Mouse (Mus musculus) CH12.LX (cell line): Measurements from ENCODE around the gene Actb. TPM values are rescaled to one million over a fixed set of nuclear protein-coding genes. Genes with fewer than 3 reads are reported as not detected.
A peak's percentile ranks its signal among the peaks of the same experiment; 100 is the strongest.

Source experiments
- DNase-seq: peaks from one replicate; pipeline ENCODE4 v3.0.0-alpha.2; 2013; ENCODE audit errors: extremely low read depth
- H3K27ac ChIP-seq: 2 replicates; pipeline ENCODE4 v1.5.1; 2012; ENCODE audit warnings: low read depth, mild to moderate bottlenecking, control low read depth, moderate library complexity; ENCODE audit not compliant: insufficient read depth
- H3K27me3 ChIP-seq: replicated peaks from 2 replicates; pipeline ENCODE3; 2012; ENCODE audit warnings: inconsistent platforms
- H3K36me3 ChIP-seq, 2 experiments: replicated peaks in 1 of 2; 2 replicates each; pipeline versions ENCODE3 to v1.6.1; 2012; ENCODE audit warnings: inconsistent platforms in 1 of 2, low read length in 1 of 2, mild to moderate bottlenecking in 1 of 2, mixed read lengths in 1 of 2, moderate library complexity in 1 of 2; ENCODE audit not compliant: control insufficient read depth in 1 of 2, insufficient read depth in 1 of 2
- H3K4me1 ChIP-seq, 2 experiments: 2 replicates each; pipeline ENCODE4 v1.6.1; 2012; ENCODE audit warnings: inconsistent platforms in 1 of 2, moderate library complexity in 1 of 2; ENCODE audit not compliant: insufficient read depth in 2 of 2, control insufficient read depth in 1 of 2
- H3K4me2 ChIP-seq: 2 replicates; pipeline ENCODE4 v1.6.1; 2012; ENCODE audit warnings: low read depth, mild to moderate bottlenecking, control low read depth; ENCODE audit not compliant: poor library complexity, insufficient read depth, severe bottlenecking
- H3K4me3 ChIP-seq, 3 experiments: fragments of 150-350 bp in 1 of 3; sonication (generic) in 1 of 3; replicated peaks in 1 of 3; 2 replicates each; pipeline versions ENCODE3 to v1.5.1; 2011 to 2012; ENCODE audit warnings: low read depth in 2 of 3, low read length in 2 of 3, mild to moderate bottlenecking in 2 of 3, moderate library complexity in 2 of 3, control low read depth in 1 of 3, improper control_type of control experiment in 1 of 3, inconsistent platforms in 1 of 3, mixed read lengths in 1 of 3; ENCODE audit not compliant: poor library complexity in 1 of 3
- H3K79me2 ChIP-seq: replicated peaks from 2 replicates; pipeline ENCODE4 v1.6.1; 2012; ENCODE audit warnings: mild to moderate bottlenecking, moderate library complexity; ENCODE audit not compliant: control insufficient read depth, poor library complexity, insufficient read depth, severe bottlenecking; ENCODE audit errors: extremely low read depth
- H3K9ac ChIP-seq: 2 replicates; pipeline ENCODE4 v1.6.1; 2012; ENCODE audit warnings: low read depth, mild to moderate bottlenecking, control low read depth, moderate library complexity; ENCODE audit not compliant: insufficient read depth
- H3K9me3 ChIP-seq: replicated peaks from 2 replicates; pipeline ENCODE3; 2012; ENCODE audit warnings: low read length, inconsistent platforms, mixed read lengths
- CHD1 ChIP-seq: IDR thresholded peaks from 2 replicates; pipeline ENCODE4 v1.6.1; 2012; ENCODE audit warnings: low read depth, low read length, improper control_type of control experiment, inconsistent platforms
- CHD2 ChIP-seq: IDR thresholded peaks from 2 replicates; pipeline ENCODE4 v1.6.1; 2011; ENCODE audit warnings: low read length, improper control_type of control experiment
- ELF1 ChIP-seq: IDR thresholded peaks from 2 replicates; pipeline ENCODE4 v1.6.1; 2014; ENCODE audit warnings: low read depth, mild to moderate bottlenecking, inconsistent platforms, low read length, improper control_type of control experiment
- ETS1 ChIP-seq: conservative IDR thresholded peaks from 2 replicates; pipeline ENCODE4 v1.6.1; 2012; ENCODE audit warnings: low read depth, mild to moderate bottlenecking, inconsistent platforms, low read length, improper control_type of control experiment, moderate library complexity
- IRF4 ChIP-seq: IDR thresholded peaks from 2 replicates; pipeline ENCODE4 v1.6.1; 2014; ENCODE audit warnings: low read depth, mild to moderate bottlenecking, inconsistent platforms, low read length, improper control_type of control experiment
- JUN ChIP-seq: IDR thresholded peaks from 2 replicates; pipeline ENCODE4 v1.6.1; 2011; ENCODE audit warnings: low read depth, mild to moderate bottlenecking, low read length, improper control_type of control experiment, moderate library complexity; ENCODE audit not compliant: insufficient read depth
- MAFK ChIP-seq: IDR thresholded peaks from 2 replicates; pipeline ENCODE4 v1.6.1; 2011; ENCODE audit warnings: low read length, improper control_type of control experiment; ENCODE audit not compliant: insufficient replicate concordance
- MAX ChIP-seq: IDR thresholded peaks from 2 replicates; pipeline ENCODE4 v1.6.1; 2011; ENCODE audit warnings: low read length, improper control_type of control experiment
- MAZ ChIP-seq: IDR thresholded peaks from 2 replicates; pipeline ENCODE4 v1.6.1; 2012; ENCODE audit warnings: low read depth, mild to moderate bottlenecking, inconsistent platforms, low read length, improper control_type of control experiment, moderate library complexity
- MEF2A ChIP-seq: IDR thresholded peaks from 2 replicates; pipeline ENCODE4 v1.6.1; 2014; ENCODE audit warnings: low read depth, mild to moderate bottlenecking, inconsistent platforms, low read length, improper control_type of control experiment, borderline replicate concordance
- NELFE ChIP-seq: IDR thresholded peaks from 2 replicates; pipeline ENCODE4 v1.6.1; 2011; ENCODE audit warnings: low read depth, low read length, improper control_type of control experiment
- PAX5 ChIP-seq: IDR thresholded peaks from 2 replicates; pipeline ENCODE4 v1.6.1; 2012; ENCODE audit warnings: low read length, inconsistent platforms, mixed read lengths
- POLR2A ChIP-seq: IDR thresholded peaks from 2 replicates; pipeline ENCODE4 v1.6.1; 2011; ENCODE audit warnings: low read depth, mild to moderate bottlenecking, improper control_type of control experiment, low read length
- RCOR1 ChIP-seq: conservative IDR thresholded peaks from 2 replicates; pipeline ENCODE4 v1.6.1; 2012; ENCODE audit warnings: low read depth, mild to moderate bottlenecking, inconsistent platforms, low read length, improper control_type of control experiment
- SMC3 ChIP-seq: IDR thresholded peaks from 2 replicates; pipeline ENCODE4 v1.6.1; 2011; ENCODE audit warnings: low read depth, low read length, improper control_type of control experiment
- UBTF ChIP-seq: IDR thresholded peaks from 2 replicates; pipeline ENCODE4 v1.6.1; 2012; ENCODE audit warnings: low read depth, mild to moderate bottlenecking, inconsistent platforms, low read length, improper control_type of control experiment, moderate library complexity
- USF2 ChIP-seq: conservative IDR thresholded peaks from 2 replicates; pipeline ENCODE4 v1.6.1; 2011; ENCODE audit warnings: low read depth, low read length, improper control_type of control experiment
- ZC3H11A ChIP-seq: IDR thresholded peaks from 2 replicates; pipeline ENCODE4 v1.6.1; 2012; ENCODE audit warnings: low read depth, mild to moderate bottlenecking, inconsistent platforms, low read length, improper control_type of control experiment
- ZNF384 ChIP-seq: IDR thresholded peaks from 2 replicates; pipeline ENCODE4 v1.6.1; 2012; ENCODE audit warnings: low read depth, low read length, improper control_type of control experiment, inconsistent platforms
- dilution Hi-C: fragments of 300-500 bp; cut with MboI; formaldehyde crosslinking; loops from 2 replicates; pipeline ENCODE4 v1.14.3; 2020; ENCODE audit warnings: low sequenced_read_pairs; ENCODE audit not compliant: extremely low pct_unique_long_range_greater_than_20kb, extremely low pct_ligation_motif_present
- in situ Hi-C: fragments of 300-500 bp; cut with MboI; formaldehyde crosslinking; loops from 3 replicates; pipeline ENCODE4 v1.14.3; 2019; ENCODE audit warnings: low sequenced_read_pairs, low pct_ligation_motif_present, low pct_unique_long_range_greater_than_20kb, mixed read lengths
- polyA plus RNA-seq: library from polyadenylated mRNA; unstranded; fragments of >175 nt; gene quantifications from 2 replicates; pipeline ENCODE4 v1.2.1, GENCODE M21; 2012; ENCODE audit warnings: low read depth; ENCODE audit not compliant: insufficient read length
- total RNA-seq, 2 experiments: library from RNA; depleted of rRNA; stranded (reverse); fragments of 300-350 nt in 1 of 2; fragments of >200 nt in 1 of 2; gene quantifications; 2 replicates each; pipeline ENCODE4 v1.2.3; 2012 to 2014

Actb gene
- total and polyA plus RNA-seq, 3 experiments: 3,882 to 5,048 (median 4,756) TPM

GRCm38 (mm10) chr5:142912320-142912719, 5.8 kb upstream of the Actb start:
- no peak for DNase-seq
- H3K9me3 ChIP-seq: no peaks in the 10 kb centered on the region
- no peaks in the 10 kb centered on the region for H3K36me3 ChIP-seq
- in situ Hi-C loops (no loop called here), dilution Hi-C loops (no loop called here)
- H3K79me2 ChIP-seq: 0 out of 2 replicates have a peak, but pooled peaks cover 2% of the 10 kb centered on the region
- H3K4me3 ChIP-seq: no peak overlapping the region
- peak overlapping the region; percentile 91; the same call in 1 of the 2 replicates for H3K4me2 ChIP-seq
- H3K27ac ChIP-seq: peak overlapping the region; percentile 59
- TF ChIP-seq CHD1 (no peak), MAFK (no peak), MAX (0 out of 2 replicates have a peak, but pooled peaks have one; percentile 16)
- H3K9ac ChIP-seq: no peak overlapping the region
- H3K4me1 ChIP-seq: peaks cover 38 to 67% of the 10 kb centered on the region in 2 experiments
- no peaks in the 10 kb centered on the region for H3K27me3 ChIP-seq

GRCm38 (mm10) chr5:142911629-142912028, 5.1 kb upstream of the Actb start:
- peak overlapping the region; percentile 79 for H3K27ac ChIP-seq
- H3K4me3 ChIP-seq: no peak overlapping the region
- TF ChIP-seq POLR2A: no peak
- TF ChIP-seq ZC3H11A: no peak
- TF ChIP-seq ETS1: no peak
- TF ChIP-seq RCOR1: no peak
- TF ChIP-seq MAZ: peak; percentile 70
- TF ChIP-seq UBTF: no peak
- no peak for TF ChIP-seq PAX5
- no peak for TF ChIP-seq ZNF384
- TF ChIP-seq USF2: no peak
- TF ChIP-seq NELFE: no peak
- no peak for TF ChIP-seq JUN
- peak; percentile 64 for TF ChIP-seq IRF4
- no peak for TF ChIP-seq MEF2A
- TF ChIP-seq SMC3: no peak
- no peak; the same call in 1 of the 2 replicates for TF ChIP-seq ELF1
- no peak for TF ChIP-seq CHD2
- TF ChIP-seq, all 38 proteins: peak for 2
- Histone ChIP-seq H3K36me3 (no peaks in the 10 kb centered on the region), H3K27me3 (no peaks in the 10 kb centered on the region), H3K4me1 (peaks cover 38 to 65% of the 10 kb centered on the region in 2 experiments), H3K4me2 (peak overlapping the region; percentile 91), H3K9ac (peak overlapping the region; percentile 34; the same call in 1 of the 2 replicates), H3K9me3 (no peaks in the 10 kb centered on the region), H3K79me2 (peaks cover 7% of the 10 kb centered on the region; the same call in 1 of the 2 replicates)
- in situ Hi-C loops (no loop called here), dilution Hi-C loops (no loop called here)
- no peak for DNase-seq
